ENCODE assay signal across 24 mouse cellular contexts in the genomic region with DNA sequence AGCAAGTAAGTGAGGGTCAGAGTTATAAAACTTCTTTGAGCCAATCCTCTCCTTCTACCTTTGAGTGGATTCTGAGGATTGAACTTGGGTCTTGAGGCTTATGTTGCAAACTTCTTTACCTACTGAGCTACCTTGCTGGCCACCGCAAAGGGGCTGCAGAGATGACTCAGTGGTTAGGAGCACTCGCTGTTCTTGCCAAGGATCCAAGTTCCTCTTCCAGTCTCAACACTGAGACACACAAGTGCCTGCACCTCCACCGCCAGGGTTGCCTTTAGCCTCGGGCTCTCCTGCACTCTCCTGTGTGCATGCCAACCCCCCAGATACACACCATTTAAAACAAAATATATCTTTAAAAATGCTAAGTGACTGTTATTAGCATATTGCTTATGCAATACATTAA. TPM values are rescaled to one million over a fixed set of nuclear protein-coding genes. Genes with fewer than 3 reads are reported as not detected.
DNase-seq lines count a peak whose midpoint lies in the region; ATAC-seq lines count a peak whose summit lies in the region.
"Had no signal": no experiment of that assay in that cellular context is flagged by ENCODE, and none has a peak within 500 bp of the region (broad histone marks: within the 10 kb centered on the region; RNA-seq: fewer than 3 reads in every experiment).

No protein-coding gene starts in this region.

- no peak overlapping the region for H3K4me2 ChIP-seq in heart, embryonic 12.5 days
- H3K4me2 ChIP-seq in heart, embryonic 11.5 days: no peak overlapping the region
- no peak overlapping the region for H3K4me2 ChIP-seq in hindbrain, embryonic 13.5 days
- H3K4me2 ChIP-seq: embryonic facial prominence, embryonic 12.5 days; forebrain, embryonic 13.5 days; forebrain, embryonic 15.5 days had no signal

- H3K9me3 ChIP-seq in heart, embryonic 12.5 days (replicated peaks): no peaks in the 10 kb centered on the region
- H3K9me3 ChIP-seq in heart, embryonic 11.5 days (replicated peaks; ENCODE audit: control insufficient read depth, low read length): no peaks in the 10 kb centered on the region
- no peaks in the 10 kb centered on the region for H3K9me3 ChIP-seq in hindbrain, embryonic 13.5 days
- H3K9me3 ChIP-seq: embryonic facial prominence, embryonic 10.5 days; embryonic facial prominence, embryonic 12.5 days; forebrain, embryonic 13.5 days; forebrain, embryonic 15.5 days had no signal

- H3K4me1 ChIP-seq in heart, embryonic 12.5 days (replicated peaks): peaks cover 35% of the 10 kb centered on the region
- peaks cover 22% of the 10 kb centered on the region for H3K4me1 ChIP-seq in heart, embryonic 11.5 days (ENCODE audit: control insufficient read depth, insufficient read depth, low read length)
- H3K4me1 ChIP-seq in hindbrain, embryonic 13.5 days (replicated peaks): peaks cover 29% of the 10 kb centered on the region
- H3K4me1 ChIP-seq: forebrain, embryonic 15.5 days had no signal

- ATAC-seq in heart, embryonic 12.5 days (ENCODE audit: insufficient number of reproducible peaks, low FRiP score): no peak
- ATAC-seq in heart, embryonic 11.5 days (replicated peaks; ENCODE audit: insufficient number of reproducible peaks, low FRiP score, low TSS enrichment): no peak
- ATAC-seq in granulocyte monocyte progenitor cell, adult 5-6 weeks (replicated peaks; ENCODE audit: poor library complexity, severe bottlenecking): peak; percentile 76
- ATAC-seq in megakaryocyte progenitor cell, adult 5-6 weeks (replicated peaks; ENCODE audit: poor library complexity): peak; percentile 51; the same call in 1 of the 2 replicates
- no peak for ATAC-seq in hindbrain, embryonic 13.5 days (ENCODE audit: low FRiP score)
- ATAC-seq: forebrain, embryonic 13.5 days; forebrain, embryonic 15.5 days; forebrain, postnatal 0 days had no signal

- DNase-seq in heart, adult 11 months: peak; percentile 78
- no peak for DNase-seq in heart, postnatal 36 days
- no peak for DNase-seq in left cerebral cortex, adult 18-20 months (ENCODE audit: low spot score in 2 of 2)
- DNase-seq: adrenal gland, adult 2 months; adrenal gland, postnatal 10 days; adrenal gland, postnatal 36 days; cerebellum, adult 11 months; cerebellum, adult 18-20 months; cerebellum, adult 8-10 months; cerebellum, adult 9-11 months; cerebellum, postnatal 14 days; cerebellum, postnatal 36 days; forebrain, postnatal 0 days had no signal

- H3K9ac ChIP-seq in heart, embryonic 12.5 days: no peak overlapping the region
- H3K9ac ChIP-seq in heart, embryonic 11.5 days (ENCODE audit: low read depth, low read length): no peak overlapping the region
- no peak overlapping the region for H3K9ac ChIP-seq in hindbrain, embryonic 13.5 days
- H3K9ac ChIP-seq: embryonic facial prominence, embryonic 12.5 days; forebrain, embryonic 13.5 days; forebrain, embryonic 15.5 days; forebrain, postnatal 0 days had no signal

- intact Hi-C loops in heart, postnatal 36 days (cut with DNase I): no loop called here

- H3K4me3 ChIP-seq in heart, embryonic 12.5 days: no peak overlapping the region
- H3K4me3 ChIP-seq in heart, embryonic 11.5 days (ENCODE audit: low read depth, low read length): no peak overlapping the region
- H3K4me3 ChIP-seq in hindbrain, embryonic 13.5 days: no peak overlapping the region
- H3K4me3 ChIP-seq: embryonic facial prominence, embryonic 10.5 days; embryonic facial prominence, embryonic 12.5 days; forebrain, embryonic 13.5 days; forebrain, embryonic 15.5 days had no signal

- no peaks in the 10 kb centered on the region for H3K36me3 ChIP-seq in heart, embryonic 12.5 days
- H3K36me3 ChIP-seq in heart, embryonic 11.5 days (ENCODE audit: control insufficient read depth, insufficient read depth, low read length): no peaks in the 10 kb centered on the region
- no peaks in the 10 kb centered on the region for H3K36me3 ChIP-seq in hindbrain, embryonic 13.5 days
- H3K36me3 ChIP-seq: embryonic facial prominence, embryonic 10.5 days; embryonic facial prominence, embryonic 12.5 days; forebrain, embryonic 15.5 days had no signal

- WGBS in heart, embryonic 12.5 days: 62% methylated on average over 4 of the region's 4 CpGs
- WGBS in heart, embryonic 11.5 days (ENCODE audit: insufficient replicate concordance): 76% methylated on average over 4 of the region's 4 CpGs
- 68% methylated on average over 4 of the region's 4 CpGs for WGBS in hindbrain, embryonic 13.5 days

- 0 out of 2 replicates have a peak overlapping the region, but pooled peaks have one; percentile 24 for H3K27ac ChIP-seq in heart, embryonic 12.5 days (ENCODE audit: poor library complexity, severe bottlenecking)
- no peak overlapping the region for H3K27ac ChIP-seq in heart, embryonic 11.5 days (ENCODE audit: low read depth, low read length)
- no peak overlapping the region for H3K27ac ChIP-seq in hindbrain, embryonic 13.5 days
- H3K27ac ChIP-seq: embryonic facial prominence, embryonic 10.5 days; forebrain, embryonic 13.5 days; forebrain, embryonic 15.5 days had no signal

- H3K27me3 ChIP-seq in heart, embryonic 12.5 days (replicated peaks): no peaks in the 10 kb centered on the region
- no peaks in the 10 kb centered on the region for H3K27me3 ChIP-seq in heart, embryonic 11.5 days (ENCODE audit: control insufficient read depth, insufficient read depth, low read length)
- no peaks in the 10 kb centered on the region for H3K27me3 ChIP-seq in hindbrain, embryonic 13.5 days
- H3K27me3 ChIP-seq: embryonic facial prominence, embryonic 12.5 days; forebrain, embryonic 13.5 days; forebrain, embryonic 15.5 days had no signal

RNA-seq across cellular contexts. Expression of a gene that starts 19.2 kb away (rescaled TPM):
- total RNA-seq in heart, postnatal 36 days (2021): under 1 TPM; 0.19 to 0.46 TPM
- polyA plus RNA-seq in heart, embryonic 12.5 days (2016; fragmentation: Nextera tagmentation; extraction: Ambion mirVana): 0.69 and 1.2 TPM in 2 replicates
- polyA plus RNA-seq in heart, embryonic 11.5 days (2014; fragmentation: Nextera tagmentation; extraction: Ambion mirVana): 0.74 and 1.5 TPM in 2 replicates
- total RNA-seq in granulocyte monocyte progenitor cell, adult 5-6 weeks (2014; fragmentation: Nextera tagmentation): not detected in 2 replicates
- 0.86 TPM in 1 of 2 replicates, not detected in the other for total RNA-seq in granulocyte monocyte progenitor cell, adult 5-6 weeks (2017)
- total RNA-seq in megakaryocyte progenitor cell, adult 5-6 weeks (2015): 0.10 and 0.59 TPM in 2 replicates
- 0.34 and 0.62 TPM in 2 replicates for total RNA-seq in megakaryocyte progenitor cell, adult 5-6 weeks (2017)
- total RNA-seq in left cerebral cortex, adult 18-20 months (2021): under 1 TPM in 1 of 2 experiments, not detected in 1; 0.16 TPM
- polyA plus RNA-seq in hindbrain, embryonic 13.5 days (2015; fragmentation: Nextera tagmentation; extraction: Ambion mirVana): 0.26 and 0.49 TPM in 2 replicates
- total RNA-seq: adrenal gland, adult 2 months; ES-E14; MEL had no signal
- polyA plus RNA-seq: forebrain, embryonic 15.5 days had no signal

Comparison
In these comparisons a context has a peak if more than half of its experiments do, and no peak if none do; other contexts are left out.
1. ATAC-seq: peak in granulocyte monocyte progenitor cell, adult 5-6 weeks (single experiment) and megakaryocyte progenitor cell, adult 5-6 weeks (single experiment); none in heart, embryonic 12.5 days (single experiment), heart, embryonic 11.5 days (single experiment) and hindbrain, embryonic 13.5 days (single experiment).